In the genomic region with DNA sequence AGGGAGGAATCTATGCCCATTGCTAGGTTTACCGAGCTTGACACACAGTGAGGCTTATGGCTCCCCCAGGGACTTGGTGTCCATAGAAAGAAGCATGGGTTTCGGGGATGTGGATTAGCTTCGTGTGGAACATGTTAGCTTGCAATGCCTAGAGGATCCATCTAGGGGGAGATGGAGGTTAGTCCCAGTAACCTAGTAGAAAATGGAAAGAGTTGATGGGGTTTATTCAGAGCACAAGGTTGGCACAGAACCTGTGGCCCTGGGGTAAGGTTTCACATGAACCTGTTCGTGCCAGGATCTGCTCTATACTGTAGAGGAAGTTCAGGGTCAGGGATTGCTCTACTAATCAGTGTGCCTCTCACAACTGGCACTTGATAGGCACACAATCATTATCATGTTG, we compare ENCODE assay signal across 13 mouse cellular contexts. TPM values are rescaled to one million over a fixed set of nuclear protein-coding genes. Genes with fewer than 3 reads are reported as not detected.
A peak's percentile ranks its signal among the peaks of the same experiment; 100 is the strongest.
DNase-seq lines count a peak whose midpoint lies in the region; ATAC-seq and TF ChIP-seq lines count a peak whose summit lies in the region.
"Had no signal": no experiment of that assay in that cellular context is flagged by ENCODE, and none has a peak within 500 bp of the region (broad histone marks: within the 10 kb centered on the region; RNA-seq: fewer than 3 reads in every experiment).

No protein-coding gene starts in this region.

- H3K4me1 ChIP-seq in embryonic facial prominence, embryonic 11.5 days (ENCODE audit: control insufficient read depth, insufficient read depth, low read length), result no peaks in the 10 kb centered on the region
- peaks cover 41% of the 10 kb centered on the region for H3K4me1 ChIP-seq in embryonic facial prominence, embryonic 10.5 days
- peaks cover 8% of the 10 kb centered on the region; the same call in 1 of the 2 replicates for H3K4me1 ChIP-seq in limb, embryonic 11.5 days (ENCODE audit: control insufficient read depth, insufficient read depth, low read length)
- peaks cover 36% of the 10 kb centered on the region for H3K4me1 ChIP-seq in limb, embryonic 10.5 days

- no peak for ATAC-seq in embryonic facial prominence, embryonic 11.5 days (replicated peaks; ENCODE audit: insufficient number of reproducible peaks, low FRiP score, low TSS enrichment, low read depth)
- no peak for ATAC-seq in limb, embryonic 11.5 days (ENCODE audit: insufficient number of reproducible peaks, low FRiP score, low TSS enrichment, low read depth)
- ATAC-seq: forebrain, embryonic 15.5 days; midbrain, embryonic 13.5 days had no signal

- no peak overlapping the region for H3K4me2 ChIP-seq in embryonic facial prominence, embryonic 11.5 days (ENCODE audit: low read depth, low read length)
- no peak overlapping the region for H3K4me2 ChIP-seq in limb, embryonic 11.5 days (ENCODE audit: low read depth, severe bottlenecking)
- H3K4me2 ChIP-seq: forebrain, embryonic 15.5 days; liver, embryonic 15.5 days; midbrain, embryonic 13.5 days; neural tube, embryonic 15.5 days had no signal

- DNase-seq in embryonic facial prominence, embryonic 11.5 days (ENCODE audit: low spot score), result peak; percentile 30
- no peak for DNase-seq in embryonic facial prominence, embryonic 10.5 days (ENCODE audit: low spot score)
- DNase-seq in limb, embryonic 11.5 days (ENCODE audit: low spot score), result peak; percentile 23
- no peak for DNase-seq in limb, embryonic 10.5 days (ENCODE audit: low spot score)
- peak; percentile 27 for DNase-seq in A20 (ENCODE audit: low read depth, low spot score)
- peak; percentile 8 for DNase-seq in brain, embryonic 14.5 days (ENCODE audit: low read depth)
- DNase-seq in ovary, adult 18-20 months (ENCODE audit: low spot score), result no peak
- no peak for DNase-seq in urinary bladder, postnatal 14 days (ENCODE audit: low spot score)

- no peak overlapping the region for H3K27ac ChIP-seq in embryonic facial prominence, embryonic 11.5 days (replicated peaks; ENCODE audit: low read depth, low read length)
- H3K27ac ChIP-seq in embryonic facial prominence, embryonic 10.5 days (replicated peaks), result no peak overlapping the region
- no peak overlapping the region for H3K27ac ChIP-seq in limb, embryonic 11.5 days (replicated peaks; ENCODE audit: low read depth, low read length)
- no peak overlapping the region for H3K27ac ChIP-seq in limb, embryonic 10.5 days
- H3K27ac ChIP-seq: forebrain, embryonic 15.5 days; hindbrain, embryonic 10.5 days; liver, embryonic 15.5 days; midbrain, embryonic 13.5 days; neural tube, embryonic 15.5 days had no signal

- no peak overlapping the region for H3K4me3 ChIP-seq in embryonic facial prominence, embryonic 11.5 days (ENCODE audit: low read depth, low read length)
- no peak overlapping the region for H3K4me3 ChIP-seq in embryonic facial prominence, embryonic 10.5 days
- no peak overlapping the region for H3K4me3 ChIP-seq in limb, embryonic 11.5 days (ENCODE audit: low read depth, low read length)
- H3K4me3 ChIP-seq in limb, embryonic 10.5 days, result no peak overlapping the region
- H3K4me3 ChIP-seq: forebrain, embryonic 15.5 days; hindbrain, embryonic 10.5 days; liver, embryonic 15.5 days; midbrain, embryonic 13.5 days; neural tube, embryonic 15.5 days had no signal

- no peaks in the 10 kb centered on the region for H3K27me3 ChIP-seq in embryonic facial prominence, embryonic 11.5 days (ENCODE audit: control insufficient read depth, insufficient read depth, low read length)
- H3K27me3 ChIP-seq in embryonic facial prominence, embryonic 10.5 days (replicated peaks; ENCODE audit: low read depth, poor library complexity, severe bottlenecking), result peaks cover 23% of the 10 kb centered on the region
- no peaks in the 10 kb centered on the region for H3K27me3 ChIP-seq in limb, embryonic 11.5 days (ENCODE audit: control insufficient read depth, insufficient read depth, low read length)
- H3K27me3 ChIP-seq in limb, embryonic 10.5 days (ENCODE audit: low read depth, poor library complexity, severe bottlenecking), result 0 out of 2 replicates have a peak, but pooled peaks cover under 1% of the 10 kb centered on the region
- H3K27me3 ChIP-seq: neural tube, embryonic 15.5 days had no signal

- peak; percentile 32; the same call in 1 of the 2 replicates for TF ChIP-seq CTCF in brain, embryonic 14.5 days (IDR thresholded peaks at IDR 0.05; ENCODE audit: borderline replicate concordance, extremely low read depth, insufficient read depth, insufficient read length)

- no peak for TF ChIP-seq POLR2A in brain, embryonic 14.5 days (IDR thresholded peaks at IDR 0.05; ENCODE audit: borderline replicate concordance, extremely low read depth, insufficient read depth, insufficient read length, poor library complexity, severe bottlenecking)

- no peak overlapping the region for H3K9ac ChIP-seq in embryonic facial prominence, embryonic 11.5 days (replicated peaks; ENCODE audit: low read length)
- H3K9ac ChIP-seq in limb, embryonic 11.5 days (ENCODE audit: low read length), result no peak overlapping the region
- H3K9ac ChIP-seq: forebrain, embryonic 15.5 days; liver, embryonic 15.5 days; midbrain, embryonic 13.5 days; neural tube, embryonic 15.5 days had no signal

- H3K36me3 ChIP-seq in embryonic facial prominence, embryonic 11.5 days (replicated peaks; ENCODE audit: control insufficient read depth, insufficient read depth, low read depth, low read length), result no peaks in the 10 kb centered on the region
- no peaks in the 10 kb centered on the region for H3K36me3 ChIP-seq in embryonic facial prominence, embryonic 10.5 days (replicated peaks)
- H3K36me3 ChIP-seq in limb, embryonic 11.5 days (ENCODE audit: control insufficient read depth, insufficient read depth, low read length), result no peaks in the 10 kb centered on the region
- no peaks in the 10 kb centered on the region for H3K36me3 ChIP-seq in limb, embryonic 10.5 days
- H3K36me3 ChIP-seq: forebrain, embryonic 15.5 days; hindbrain, embryonic 10.5 days; liver, embryonic 15.5 days; midbrain, embryonic 13.5 days; neural tube, embryonic 15.5 days had no signal

- H3K9me3 ChIP-seq in embryonic facial prominence, embryonic 11.5 days (replicated peaks; ENCODE audit: control insufficient read depth, low read length), result no peaks in the 10 kb centered on the region
- H3K9me3 ChIP-seq in embryonic facial prominence, embryonic 10.5 days, result no peaks in the 10 kb centered on the region
- no peaks in the 10 kb centered on the region for H3K9me3 ChIP-seq in limb, embryonic 11.5 days (ENCODE audit: control insufficient read depth, low read length)
- H3K9me3 ChIP-seq in limb, embryonic 10.5 days (replicated peaks), result no peaks in the 10 kb centered on the region
- H3K9me3 ChIP-seq: forebrain, embryonic 15.5 days; hindbrain, embryonic 10.5 days; liver, embryonic 15.5 days; midbrain, embryonic 13.5 days; neural tube, embryonic 15.5 days had no signal

- WGBS in embryonic facial prominence, embryonic 11.5 days, result 35% methylated on average over 4 of the region's 4 CpGs
- 33% methylated on average over 4 of the region's 4 CpGs for WGBS in embryonic facial prominence, embryonic 10.5 days
- WGBS in limb, embryonic 11.5 days, result 43% methylated on average over 4 of the region's 4 CpGs
- WGBS in limb, embryonic 10.5 days, result 40% methylated on average over 4 of the region's 4 CpGs

RNA-seq across cellular contexts. Expression of a gene that starts 9.5 kb away (rescaled TPM):
- 1.1 and 1.6 TPM in 2 replicates for polyA plus RNA-seq in embryonic facial prominence, embryonic 11.5 days (2014; fragmentation: Nextera tagmentation; extraction: Ambion mirVana)
- 1.4 and 1.8 TPM in 2 replicates for polyA plus RNA-seq in embryonic facial prominence, embryonic 10.5 days (2016; fragmentation: Nextera tagmentation; extraction: Ambion mirVana)
- 0.89 and 1.2 TPM in 2 replicates for polyA plus RNA-seq in limb, embryonic 11.5 days (2014; fragmentation: Nextera tagmentation; extraction: Ambion mirVana)
- 0.76 and 0.80 TPM in 2 replicates for polyA plus RNA-seq in limb, embryonic 10.5 days (2016; fragmentation: Nextera tagmentation; extraction: Ambion mirVana)
- 1.9 and 2.0 TPM in 2 replicates for polyA plus RNA-seq in brain, embryonic 14.5 days (2012; rRNA removed)

Comparison
In these comparisons a context has a peak if more than half of its experiments do, and no peak if none do; other contexts are left out.
1. DNase-seq: peak in embryonic facial prominence, embryonic 11.5 days (single experiment), limb, embryonic 11.5 days (single experiment), A20 (single experiment) and brain, embryonic 14.5 days (single experiment); none in embryonic facial prominence, embryonic 10.5 days (single experiment), limb, embryonic 10.5 days (single experiment), ovary, adult 18-20 months (single experiment) and urinary bladder, postnatal 14 days (single experiment).